Mouse (Mus musculus) intestine, embryonic 15.5 days (tissue): ENCODE results near the gene Ccdc115. TPM values are rescaled to one million over a fixed set of nuclear protein-coding genes. Genes with fewer than 3 reads are reported as not detected.

Experiments
- ATAC-seq: fragments of 200-750 bp; cut with Nextera tagmentation; 2 replicates; pipeline ENCODE4 v1.8.0; 2017; ENCODE audit warnings: moderate TSS enrichment, moderate library complexity
- H3K27ac ChIP-seq: fragments of 300-500 bp; sonication (generic); 2 replicates; pipeline ENCODE4 v1.5.1; 2015; ENCODE audit warnings: mild to moderate bottlenecking, inconsistent platforms
- H3K27me3 ChIP-seq: fragments of 300-500 bp; sonication (generic); replicated peaks from 2 replicates; pipeline ENCODE4 v1.6.1; 2015; ENCODE audit warnings: inconsistent platforms
- H3K36me3 ChIP-seq: fragments of 300-500 bp; sonication (generic); 2 replicates; pipeline ENCODE4 v1.6.1; 2015; ENCODE audit warnings: inconsistent platforms
- H3K4me1 ChIP-seq: fragments of 300-500 bp; sonication (generic); replicated peaks from 2 replicates; pipeline ENCODE4 v1.6.1; 2015; ENCODE audit warnings: inconsistent platforms
- H3K4me2 ChIP-seq: fragments of 300-500 bp; sonication (generic); replicated peaks from 2 replicates; pipeline ENCODE4 v1.6.1; 2015; ENCODE audit warnings: mild to moderate bottlenecking, inconsistent platforms
- H3K4me3 ChIP-seq: fragments of 300-500 bp; sonication (generic); replicated peaks from 2 replicates; pipeline ENCODE4 v1.5.1; 2015; ENCODE audit warnings: inconsistent platforms
- H3K9ac ChIP-seq: fragments of 300-500 bp; sonication (generic); 2 replicates; pipeline ENCODE4 v1.6.1; 2015; ENCODE audit warnings: inconsistent platforms
- H3K9me3 ChIP-seq: fragments of 300-500 bp; sonication (generic); 2 replicates; pipeline ENCODE4 v1.6.1; 2016; ENCODE audit warnings: inconsistent platforms
- WGBS: fragments of 180-500 bp; shearing (Covaris S2); methylation state at CpG from one replicate; pipeline ENCODE4 v1.1.7; 2015; 5-methylcytosine and 5-hydroxymethylcytosine counted together
- polyA plus RNA-seq: library from polyadenylated mRNA; unstranded; fragments of >200 nt; fragmentation: Nextera tagmentation; extraction: Ambion mirVana; gene quantifications from 2 replicates; pipeline ENCODE4 v1.2.1, GENCODE M21; 2015

Gene Ccdc115
- polyA plus RNA-seq, result 60.9 and 61.9 TPM in 2 replicates

GRCm38 (mm10) chr1:34439215-34439960 is at the start of gene Ccdc115, which contains the start of gene Imp4:
Ccdc115 (minus strand) TSS chr1:34439672.
Imp4 (plus strand) TSS chr1:34439851.
- no peaks in the 10 kb centered on the region for H3K9me3 ChIP-seq
- peaks cover 17% of the 10 kb centered on the region for H3K36me3 ChIP-seq
- H3K4me2 ChIP-seq, result peak within 1 kb of the TSS; percentile 75
- no peaks in the 10 kb centered on the region for H3K27me3 ChIP-seq
- WGBS, result under 1% methylated on average over 48 of the region's 48 CpGs
- H3K4me3 ChIP-seq, result peak within 1 kb of the TSS; percentile 63
- peaks cover 2% of the 10 kb centered on the region for H3K4me1 ChIP-seq
- H3K27ac ChIP-seq, result peak within 1 kb of the TSS; percentile 68; the same call in 1 of the 2 replicates
- ATAC-seq, result peak; percentile 96
- H3K9ac ChIP-seq, result peak within 1 kb of the TSS; percentile 62

GRCm38 (mm10) chr1:34487383-34487782 is 47.9 kb upstream of the Ccdc115 start:
- H3K4me2 ChIP-seq, result no peak overlapping the region
- ATAC-seq, result no peak
- peaks cover 4% of the 10 kb centered on the region for H3K4me1 ChIP-seq
- no peak overlapping the region for H3K9ac ChIP-seq
- no peaks in the 10 kb centered on the region for H3K9me3 ChIP-seq
- no peaks in the 10 kb centered on the region for H3K36me3 ChIP-seq
- no peak overlapping the region for H3K4me3 ChIP-seq
- 91% methylated on average over 3 of the region's 3 CpGs for WGBS
- no peak overlapping the region for H3K27ac ChIP-seq
- H3K27me3 ChIP-seq, result 0 out of 2 replicates have a peak, but pooled peaks cover 5% of the 10 kb centered on the region

- no peaks in the 10 kb centered on the region for H3K36me3 ChIP-seq
- 0 out of 2 replicates have a peak overlapping the region, but pooled peaks have one; percentile 10 for H3K4me3 ChIP-seq
- H3K27ac ChIP-seq, result no peak overlapping the region
- 8% methylated on average over 25 of the region's 25 CpGs for WGBS
- no peak overlapping the region for H3K9ac ChIP-seq
- H3K9me3 ChIP-seq, result no peaks in the 10 kb centered on the region
- H3K4me2 ChIP-seq, result peak overlapping the region; percentile 54
- peak; percentile 63 for ATAC-seq
- H3K27me3 ChIP-seq, result 0 out of 2 replicates have a peak, but pooled peaks cover 5% of the 10 kb centered on the region
- H3K4me1 ChIP-seq, result peaks cover 4% of the 10 kb centered on the region
These were observed 46.2 kb upstream of the Ccdc115 start for GRCm38 (mm10) chr1:34485461-34486188.

GRCm38 (mm10) chr1:34484470-34484869 is 45.0 kb upstream of the Ccdc115 start:
- Histone ChIP-seq H3K27ac (no peak overlapping the region), H3K4me1 (peaks cover 4% of the 10 kb centered on the region), H3K9ac (no peak overlapping the region), H3K4me2 (no peak overlapping the region), H3K9me3 (no peaks in the 10 kb centered on the region), H3K36me3 (no peaks in the 10 kb centered on the region), H3K4me3 (no peak overlapping the region), H3K27me3 (0 out of 2 replicates have a peak, but pooled peaks cover 5% of the 10 kb centered on the region)
- ATAC-seq, result no peak
- 73% methylated on average over 10 of the region's 10 CpGs for WGBS

GRCm38 (mm10) chr1:34481920-34482669 is 42.6 kb upstream of the Ccdc115 start:
- Histone ChIP-seq H3K9ac (no peak overlapping the region), H3K9me3 (no peaks in the 10 kb centered on the region), H3K4me1 (peaks cover 4% of the 10 kb centered on the region), H3K4me3 (no peak overlapping the region), H3K27ac (no peak overlapping the region), H3K36me3 (no peaks in the 10 kb centered on the region), H3K27me3 (0 out of 2 replicates have a peak, but pooled peaks cover 5% of the 10 kb centered on the region), H3K4me2 (no peak overlapping the region)
- 37% methylated on average over 5 of the region's 5 CpGs for whole genome bisulfite sequencing
- ATAC-seq, result peak; percentile 37; the same call in 1 of the 2 replicates

- 66% methylated on average over 5 of the region's 5 CpGs for WGBS
- H3K4me3 ChIP-seq, result no peak overlapping the region
- 0 out of 2 replicates have a peak, but pooled peaks cover 5% of the 10 kb centered on the region for H3K27me3 ChIP-seq
- peaks cover 4% of the 10 kb centered on the region for H3K4me1 ChIP-seq
- H3K27ac ChIP-seq, result no peak overlapping the region
- ATAC-seq, result no peak
- no peaks in the 10 kb centered on the region for H3K9me3 ChIP-seq
- H3K4me2 ChIP-seq, result no peak overlapping the region
- no peak overlapping the region for H3K9ac ChIP-seq
- no peaks in the 10 kb centered on the region for H3K36me3 ChIP-seq
These were observed 41.3 kb upstream of the Ccdc115 start for GRCm38 (mm10) chr1:34480801-34481200.

GRCm38 (mm10) chr1:34478891-34479655 is 39.6 kb upstream of the Ccdc115 start:
- H3K27me3 ChIP-seq, result no peaks in the 10 kb centered on the region
- no peak overlapping the region for H3K9ac ChIP-seq
- H3K4me3 ChIP-seq, result no peak overlapping the region
- ATAC-seq, result no peak
- no peaks in the 10 kb centered on the region for H3K9me3 ChIP-seq
- 42% methylated on average over 11 of the region's 11 CpGs for WGBS
- no peak overlapping the region for H3K4me2 ChIP-seq
- no peaks in the 10 kb centered on the region for H3K4me1 ChIP-seq
- no peaks in the 10 kb centered on the region for H3K36me3 ChIP-seq
- H3K27ac ChIP-seq, result no peak overlapping the region

GRCm38 (mm10) chr1:34472427-34473300 is 33.2 kb upstream of the Ccdc115 start:
- peak; percentile 77 for ATAC-seq
- H3K36me3 ChIP-seq, result no peaks in the 10 kb centered on the region
- no peaks in the 10 kb centered on the region for H3K9me3 ChIP-seq
- 0 out of 2 replicates have a peak, but pooled peaks cover 6% of the 10 kb centered on the region for H3K27me3 ChIP-seq
- peak overlapping the region; percentile 57 for H3K4me3 ChIP-seq
- no peak overlapping the region for H3K27ac ChIP-seq
- under 1% methylated on average over 41 of the region's 43 CpGs for WGBS
- no peaks in the 10 kb centered on the region for H3K4me1 ChIP-seq
- peak overlapping the region; percentile 57 for H3K9ac ChIP-seq
- H3K4me2 ChIP-seq, result peak overlapping the region; percentile 99

GRCm38 (mm10) chr1:34469801-34470200 is 30.3 kb upstream of the Ccdc115 start:
- H3K9ac ChIP-seq, result no peak overlapping the region
- H3K4me3 ChIP-seq, result no peak overlapping the region
- H3K9me3 ChIP-seq, result no peaks in the 10 kb centered on the region
- 0 out of 2 replicates have a peak, but pooled peaks cover 6% of the 10 kb centered on the region for H3K27me3 ChIP-seq
- no peak overlapping the region for H3K27ac ChIP-seq
- no peaks in the 10 kb centered on the region for H3K4me1 ChIP-seq
- H3K4me2 ChIP-seq, result no peak overlapping the region
- 74% methylated on average over 5 of the region's 5 CpGs for whole genome bisulfite sequencing
- no peaks in the 10 kb centered on the region for H3K36me3 ChIP-seq
- ATAC-seq, result no peak

- ATAC-seq, result no peak
- Histone ChIP-seq H3K9me3 (no peaks in the 10 kb centered on the region), H3K36me3 (no peaks in the 10 kb centered on the region), H3K9ac (no peak overlapping the region), H3K4me3 (no peak overlapping the region), H3K27ac (no peak overlapping the region), H3K4me1 (no peaks in the 10 kb centered on the region), H3K4me2 (no peak overlapping the region), H3K27me3 (0 out of 2 replicates have a peak, but pooled peaks cover 6% of the 10 kb centered on the region)
- 81% methylated on average over 4 of the region's 4 CpGs for WGBS
These were observed 29.0 kb upstream of the Ccdc115 start for GRCm38 (mm10) chr1:34468500-34468899.
